Mouse (Mus musculus) heart, adult 9 months (tissue): ENCODE measurements at regions not wholly inside any gene's neighbourhood (a gene's known extent, or its start where the extent isn't known, plus 50 kb on each side); places are given as distances from the start of the nearest gene placed in this dataset.

ENCODE experiments used
- DNase-seq, 2 experiments: peaks; one replicate each; pipeline ENCODE4 v3.0.0; 2022; ENCODE audit warnings: low spot score in 2 of 2

GRCm38 (mm10) chr16:39284484-39284883 is 392.0 kb downstream of the Igsf11 start:
- DNase-seq = no peak

- DNase-seq = no peak
Measured at GRCm38 (mm10) chr16:39285028-39285744, 392.7 kb downstream of the Igsf11 start.

- DNase-seq = no peak
Measured at GRCm38 (mm10) chr16:39286797-39287565, 394.5 kb downstream of the Igsf11 start.

- DNase-seq = no peak
Measured at GRCm38 (mm10) chr16:39298856-39299255, 406.4 kb downstream of the Igsf11 start.

GRCm38 (mm10) chr16:39302902-39303361 is 410.5 kb downstream of the Igsf11 start:
- no peak for DNase-seq

GRCm38 (mm10) chr16:39303371-39303770 is 410.9 kb downstream of the Igsf11 start:
- DNase-seq = no peak

GRCm38 (mm10) chr16:39307951-39308350 is 415.5 kb downstream of the Igsf11 start:
- DNase-seq = no peak

GRCm38 (mm10) chr16:39316752-39317594 is 424.5 kb downstream of the Igsf11 start:
- DNase-seq = peak in 1 of 2 experiments; percentile 1

GRCm38 (mm10) chr16:39325627-39326026 is 433.2 kb downstream of the Igsf11 start:
- no peak for DNase-seq

- no peak for DNase-seq
Measured at GRCm38 (mm10) chr16:39363657-39364056, 471.2 kb downstream of the Igsf11 start.

- DNase-seq = no peak
Measured at GRCm38 (mm10) chr16:39368276-39368675, 475.8 kb downstream of the Igsf11 start.

GRCm38 (mm10) chr16:39374616-39375015 is 482.1 kb downstream of the Igsf11 start:
- no peak for DNase-seq

GRCm38 (mm10) chr16:39379959-39380358 is 487.5 kb downstream of the Igsf11 start:
- no peak for DNase-seq

- no peak for DNase-seq
Measured at GRCm38 (mm10) chr16:39389943-39390342, 497.5 kb downstream of the Igsf11 start.

GRCm38 (mm10) chr16:39390626-39391025 is 498.2 kb downstream of the Igsf11 start:
- DNase-seq = no peak

GRCm38 (mm10) chr16:39402101-39402749 is 509.8 kb downstream of the Igsf11 start:
- no peak for DNase-seq

GRCm38 (mm10) chr16:39431581-39431980 is 539.1 kb downstream of the Igsf11 start:
- peak in 1 of 2 experiments; percentile 0 for DNase-seq

GRCm38 (mm10) chr16:39445740-39446139 is 538.4 kb upstream of the Lsamp start:
- DNase-seq = no peak

- DNase-seq = no peak
Measured at GRCm38 (mm10) chr16:39453400-39454138, 530.6 kb upstream of the Lsamp start.
